Mouse (Mus musculus) liver, embryonic 14.5 days (tissue): ENCODE data around the gene Hgd. TPM values are rescaled to one million over a fixed set of nuclear protein-coding genes. Genes with fewer than 3 reads are reported as not detected.

Source experiments
- ATAC-seq: fragments of 200-750 bp; cut with Nextera tagmentation; 2 replicates; pipeline ENCODE4 v1.8.0; 2017; ENCODE audit warnings: moderate number of reproducible peaks, mild to moderate bottlenecking, moderate library complexity; ENCODE audit not compliant: insufficient read depth
- DNase-seq, 3 experiments: peaks; one replicate each; pipeline ENCODE4 v3.0.0-alpha.2; 2012 to 2013; ENCODE audit warnings: low read depth in 3 of 3, low spot score in 3 of 3
- H3K27ac ChIP-seq: fragments of 300-500 bp; sonication (generic); 2 replicates; pipeline ENCODE4 v1.5.1; 2014; ENCODE audit warnings: moderate library complexity, mild to moderate bottlenecking, control low read depth, inconsistent platforms
- H3K27me3 ChIP-seq: fragments of 300-500 bp; sonication (generic); 2 replicates; pipeline ENCODE4 v1.6.1; 2014; ENCODE audit warnings: mild to moderate bottlenecking, low read length, moderate library complexity; ENCODE audit not compliant: control insufficient read depth, insufficient read depth
- H3K36me3 ChIP-seq: fragments of 300-500 bp; sonication (generic); replicated peaks from 2 replicates; pipeline ENCODE4 v1.6.1; 2014; ENCODE audit warnings: low read depth; ENCODE audit not compliant: control insufficient read depth, insufficient read depth
- H3K4me1 ChIP-seq, 2 experiments: fragments of 200-500 bp in 1 of 2; fragments of 300-500 bp in 1 of 2; sonication (generic) in 1 of 2; replicated peaks; 2 replicates each; pipeline ENCODE4 v1.6.1; 2012 to 2014; ENCODE audit warnings: antibody characterized with exemption in 1 of 2, inconsistent platforms in 1 of 2, low read length in 1 of 2; ENCODE audit not compliant: control insufficient read depth in 2 of 2, insufficient read depth in 2 of 2
- H3K4me2 ChIP-seq: fragments of 300-500 bp; sonication (generic); 2 replicates; pipeline ENCODE4 v1.6.1; 2014; ENCODE audit warnings: low read depth, mild to moderate bottlenecking, control low read depth, moderate library complexity
- H3K4me3 ChIP-seq, 2 experiments: fragments of 200-500 bp in 1 of 2; fragments of 300-500 bp in 1 of 2; sonication (generic) in 1 of 2; 2 replicates each; pipeline ENCODE4 v1.5.1; 2012 to 2014; ENCODE audit warnings: low read depth in 2 of 2, low read length in 2 of 2, mild to moderate bottlenecking in 2 of 2, control low read depth in 1 of 2, inconsistent platforms in 1 of 2, moderate library complexity in 1 of 2; ENCODE audit not compliant: insufficient read depth in 1 of 2
- H3K9ac ChIP-seq: fragments of 300-500 bp; sonication (generic); replicated peaks from 2 replicates; pipeline ENCODE4 v1.6.1; 2014; ENCODE audit warnings: mild to moderate bottlenecking, control low read depth, moderate library complexity
- H3K9me3 ChIP-seq: fragments of 300-500 bp; sonication (generic); 2 replicates; pipeline ENCODE4 v1.6.1; 2016; ENCODE audit warnings: low read length, mixed read lengths; ENCODE audit not compliant: control insufficient read depth
- CTCF ChIP-seq: IDR thresholded peaks from 2 replicates; pipeline ENCODE4 v1.5.1; 2016; ENCODE audit warnings: antibody characterized with exemption, low read depth, control low read depth
- EP300 ChIP-seq: IDR thresholded peaks from 2 replicates; pipeline ENCODE4 v1.6.1; 2016; ENCODE audit warnings: antibody characterized with exemption, low read depth
- WGBS: fragments of 180-500 bp; shearing (Covaris S2); extraction: QIAGEN DNeasy Blood & Tissue Kit; methylation state at CpG from one replicate; pipeline ENCODE4 v1.1.7; 2014; ENCODE audit not compliant: insufficient replicate concordance; 5-methylcytosine and 5-hydroxymethylcytosine counted together
- polyA plus RNA-seq, 2 experiments: library from polyadenylated mRNA; depleted of rRNA in 1 of 2; stranded (reverse) in 1 of 2; unstranded in 1 of 2; fragments of >200 nt; fragmentation: Nextera tagmentation in 1 of 2; extraction: Ambion mirVana in 1 of 2; gene quantifications; 2 replicates each; pipeline versions ENCODE4 v1.2.1 to v1.2.3; 2012 to 2014

Gene Hgd
- polyA plus RNA-seq, 2 experiments = 20.3 to 32.7 TPM

DNA sequence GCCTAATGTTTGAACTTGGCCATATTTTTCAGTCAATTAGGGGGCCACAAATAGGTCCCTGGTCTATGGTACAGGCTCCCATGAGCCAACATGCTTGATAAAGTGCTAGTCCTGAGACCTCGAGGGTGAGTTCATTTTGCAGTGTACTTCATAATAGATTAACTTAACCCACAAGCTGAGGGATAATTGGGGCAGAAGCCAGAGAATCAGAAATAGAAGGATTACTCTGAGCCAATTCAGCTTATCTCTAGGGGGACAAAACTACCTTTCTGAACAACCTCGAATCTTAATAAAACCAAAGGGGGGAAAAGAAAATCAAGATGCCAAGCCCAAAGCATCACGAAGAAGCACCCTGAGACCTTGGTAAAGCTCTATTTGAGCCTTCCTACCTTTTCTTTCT lies 42.5 kb downstream of the Hgd start:
- H3K36me3 ChIP-seq = no peaks in the 10 kb centered on the region
- WGBS = 51% methylated on average over 3 of the region's 3 CpGs

GRCm38 (mm10) chr16:37622919-37623318 lies 43.0 kb downstream of the Hgd start:
- Histone ChIP-seq H3K4me3 (no peak overlapping the region), H3K27me3 (no peaks in the 10 kb centered on the region), H3K9me3 (no peaks in the 10 kb centered on the region), H3K9ac (no peak overlapping the region), H3K4me2 (no peak overlapping the region), H3K4me1 (no peaks in the 10 kb centered on the region), H3K27ac (no peak overlapping the region), H3K36me3 (no peaks in the 10 kb centered on the region)
- TF ChIP-seq CTCF = no peak
- no peak for TF ChIP-seq EP300
- 65% methylated on average over 5 of the region's 5 CpGs for WGBS
- DNase-seq (no peak), ATAC-seq (no peak)

More for the DNA sequence above, 42.5 kb downstream of the Hgd start:
- H3K9ac ChIP-seq = no peak overlapping the region
- H3K27ac ChIP-seq = no peak overlapping the region
- no peak overlapping the region for H3K4me3 ChIP-seq
- no peak for DNase-seq
- no peaks in the 10 kb centered on the region for H3K27me3 ChIP-seq
- H3K4me2 ChIP-seq = no peak overlapping the region
- no peaks in the 10 kb centered on the region for H3K9me3 ChIP-seq
- H3K4me1 ChIP-seq = no peaks in the 10 kb centered on the region
- no peak for TF ChIP-seq EP300
- no peak for TF ChIP-seq CTCF
- no peak for ATAC-seq

DNA sequence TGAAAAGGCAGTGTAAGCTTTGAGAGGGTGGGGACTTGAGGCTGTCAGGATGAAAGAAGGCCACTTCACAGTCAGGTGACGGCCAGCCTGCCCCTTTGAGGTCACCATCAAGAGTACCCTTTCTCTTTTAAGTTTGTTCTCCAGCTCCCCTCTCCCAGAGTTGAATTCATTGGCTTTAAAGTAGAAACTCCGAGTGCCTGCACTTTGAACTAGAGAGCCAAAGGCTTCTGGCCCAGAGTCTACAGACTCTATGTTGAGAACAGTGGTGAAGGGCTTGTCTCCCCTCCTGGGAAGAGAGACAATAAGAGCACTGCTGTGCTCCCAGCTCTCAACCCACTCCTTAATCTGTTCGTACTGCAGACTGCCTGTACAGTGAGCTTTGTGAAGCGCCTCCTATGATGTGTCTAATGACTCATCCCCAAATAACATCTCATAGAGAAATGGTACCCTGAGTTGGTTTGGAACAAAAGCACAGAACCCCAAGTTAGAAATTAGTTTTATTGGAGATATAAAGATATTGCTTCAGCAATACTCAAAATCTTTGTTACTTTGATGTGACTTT lies 46.5 kb downstream of the Hgd start:
- 56% methylated on average over 4 of the region's 4 CpGs for WGBS
- H3K36me3 ChIP-seq = no peaks in the 10 kb centered on the region
- no peak overlapping the region for H3K4me2 ChIP-seq
- TF ChIP-seq CTCF (no peak), EP300 (no peak)
- H3K27ac ChIP-seq = no peak overlapping the region
- no peak overlapping the region for H3K4me3 ChIP-seq
- ATAC-seq (no peak), DNase-seq (no peak)
- no peaks in the 10 kb centered on the region for H3K9me3 ChIP-seq
- no peaks in the 10 kb centered on the region for H3K4me1 ChIP-seq
- no peaks in the 10 kb centered on the region for H3K27me3 ChIP-seq
- H3K9ac ChIP-seq = no peak overlapping the region

GRCm38 (mm10) chr16:37628336-37628735 lies 48.4 kb downstream of the Hgd start:
- ATAC-seq (no peak), DNase-seq (no peak)
- Histone ChIP-seq H3K9me3 (no peaks in the 10 kb centered on the region), H3K4me3 (no peak overlapping the region), H3K9ac (no peak overlapping the region), H3K4me2 (no peak overlapping the region), H3K4me1 (no peaks in the 10 kb centered on the region), H3K36me3 (no peaks in the 10 kb centered on the region), H3K27me3 (no peaks in the 10 kb centered on the region), H3K27ac (no peak overlapping the region)
- WGBS = 65% methylated on average over 9 of the region's 9 CpGs
- no peak for TF ChIP-seq CTCF
- no peak for TF ChIP-seq EP300

GRCm38 (mm10) chr16:37629011-37629410 lies 49.1 kb downstream of the Hgd start:
- TF ChIP-seq CTCF (no peak), EP300 (no peak)
- H3K9me3 ChIP-seq = no peaks in the 10 kb centered on the region
- no peak overlapping the region for H3K4me3 ChIP-seq
- peaks cover 0 to under 1% of the 10 kb centered on the region in 2 experiments; a peak in 2 of 4 replicates for H3K4me1 ChIP-seq
- H3K27ac ChIP-seq = no peak overlapping the region
- DNase-seq (no peak), ATAC-seq (no peak)
- H3K27me3 ChIP-seq = no peaks in the 10 kb centered on the region
- no peaks in the 10 kb centered on the region for H3K36me3 ChIP-seq
- no peak overlapping the region for H3K4me2 ChIP-seq
- WGBS = 74% methylated on average over 7 of the region's 7 CpGs
- no peak overlapping the region for H3K9ac ChIP-seq
